Mouse (Mus musculus) small intestine, adult 2 months (tissue): ENCODE measurements around the gene Muc5ac.

Source experiments
- CTCF ChIP-seq: fragments of 200-500 bp; IDR thresholded peaks from 2 replicates; pipeline ENCODE4 v1.5.1; 2012; ENCODE audit warnings: low read depth, mild to moderate bottlenecking, control low read depth, inconsistent platforms, low read length, moderate library complexity, mixed read lengths; ENCODE audit not compliant: insufficient replicate concordance, insufficient read length; ENCODE audit errors: extremely low read depth
- POLR2A ChIP-seq: fragments of 200-500 bp; IDR thresholded peaks from 2 replicates; pipeline ENCODE4 v1.6.1; 2012; ENCODE audit warnings: low read depth, mild to moderate bottlenecking, control low read depth, inconsistent platforms, low read length, moderate library complexity

- TF ChIP-seq CTCF (no peak), POLR2A (no peak)
Observed at GRCm38 (mm10) chr7:141747451-141748100, 41.2 kb upstream of the Muc5ac start.
